ENCODE assay signal across 15 mouse cellular contexts in genomic region chr14:62376115-62376514, GRCm38 (mm10).
DNase-seq lines count a peak whose midpoint lies in the region; ATAC-seq and TF ChIP-seq lines count a peak whose summit lies in the region.
"Had no signal": no experiment of that assay in that cellular context is flagged by ENCODE, and none has a peak within 500 bp of the region (broad histone marks: within the 10 kb centered on the region; RNA-seq: fewer than 3 reads in every experiment).

No protein-coding gene starts in this region.

- no peaks in the 10 kb centered on the region for H3K79me2 ChIP-seq in heart, adult 2 months (replicated peaks; ENCODE audit: control insufficient read depth, insufficient read depth, low read length)

- peak; percentile 46 for DNase-seq in cerebellum, adult 9-10 months
- no peak for DNase-seq in cerebellum, adult 11 months
- no peak for DNase-seq in heart, adult 2 months
- no peak for DNase-seq in kidney, adult 11 months
- DNase-seq in retina, embryonic 14.5 days (ENCODE audit: low spot score): no peak
- DNase-seq: right cerebral cortex, postnatal 14 days; thymus, postnatal 36 days had no signal

- WGBS in heart, embryonic 12.5 days: 64% methylated on average over 2 of the region's 2 CpGs
- WGBS in heart, adult 2 months: 43% methylated on average over 2 of the region's 2 CpGs
- WGBS in kidney, embryonic 16.5 days: 68% methylated on average over 2 of the region's 2 CpGs
- WGBS in limb, embryonic 13.5 days: 75% methylated on average over 2 of the region's 2 CpGs

- TF ChIP-seq EP300 in heart, adult 2 months (IDR thresholded peaks at IDR 0.05; ENCODE audit: insufficient read depth, low read depth, low read length): no peak

- peak overlapping the region; percentile 76 for H3K27ac ChIP-seq in heart, embryonic 12.5 days (ENCODE audit: poor library complexity, severe bottlenecking)
- no peak overlapping the region for H3K27ac ChIP-seq in heart, adult 2 months
- peak overlapping the region; percentile 22; the same call in 1 of the 2 replicates for H3K27ac ChIP-seq in kidney, embryonic 16.5 days (ENCODE audit: low read length)
- H3K27ac ChIP-seq in limb, embryonic 13.5 days: peak overlapping the region; percentile 34; the same call in 1 of the 2 replicates
- H3K27ac ChIP-seq: hindbrain, embryonic 10.5 days; left cerebral cortex, adult 2 months; midbrain, embryonic 12.5 days; neural tube, embryonic 13.5 days had no signal

- intact Hi-C loops in heart, adult 2 months (cut with DNase I): no loop called here

- no peak overlapping the region for H3K4me3 ChIP-seq in heart, embryonic 12.5 days
- no peak overlapping the region for H3K4me3 ChIP-seq in heart, adult 2 months
- H3K4me3 ChIP-seq in kidney, embryonic 16.5 days (ENCODE audit: low read length): no peak overlapping the region
- no peak overlapping the region for H3K4me3 ChIP-seq in limb, embryonic 13.5 days
- H3K4me3 ChIP-seq: hindbrain, embryonic 10.5 days; left cerebral cortex, adult 2 months; midbrain, embryonic 12.5 days; neural tube, embryonic 13.5 days had no signal

- ATAC-seq in heart, embryonic 12.5 days (ENCODE audit: insufficient number of reproducible peaks, low FRiP score): peak; percentile 52; the same call in 1 of the 2 replicates
- ATAC-seq in kidney, embryonic 16.5 days (ENCODE audit: low FRiP score, low TSS enrichment): no peak
- ATAC-seq in limb, embryonic 13.5 days (ENCODE audit: low FRiP score, low read depth): no peak
- ATAC-seq: inflammation-experienced regulatory T-cells, adult 6 months had no signal

- 0 out of 2 replicates have a peak, but pooled peaks cover 10% of the 10 kb centered on the region for H3K9me3 ChIP-seq in heart, embryonic 12.5 days (replicated peaks)
- H3K9me3 ChIP-seq in kidney, embryonic 16.5 days (ENCODE audit: low read length): no peaks in the 10 kb centered on the region
- H3K9me3 ChIP-seq in limb, embryonic 13.5 days: no peaks in the 10 kb centered on the region
- H3K9me3 ChIP-seq: hindbrain, embryonic 10.5 days; midbrain, embryonic 12.5 days; neural tube, embryonic 13.5 days had no signal

- TF ChIP-seq POLR2A in heart, adult 2 months (IDR thresholded peaks at IDR 0.05; ENCODE audit: insufficient read depth, low read depth, low read length): no peak

- peaks cover 8% of the 10 kb centered on the region for H3K36me3 ChIP-seq in heart, embryonic 12.5 days
- peaks cover 2% of the 10 kb centered on the region; the same call in 1 of the 2 replicates for H3K36me3 ChIP-seq in heart, adult 2 months (ENCODE audit: control insufficient read depth, insufficient read depth, low read length)
- H3K36me3 ChIP-seq in kidney, embryonic 16.5 days (ENCODE audit: insufficient read depth, low read length): peaks cover 5% of the 10 kb centered on the region; the same call in 1 of the 2 replicates
- peaks cover 14% of the 10 kb centered on the region for H3K36me3 ChIP-seq in limb, embryonic 13.5 days

- no peaks in the 10 kb centered on the region for H3K27me3 ChIP-seq in heart, embryonic 12.5 days (replicated peaks)
- H3K27me3 ChIP-seq in heart, adult 2 months (ENCODE audit: control insufficient read depth, insufficient read depth, low read length): no peaks in the 10 kb centered on the region
- H3K27me3 ChIP-seq in kidney, embryonic 16.5 days (ENCODE audit: insufficient read depth, low read length): no peaks in the 10 kb centered on the region
- no peaks in the 10 kb centered on the region for H3K27me3 ChIP-seq in limb, embryonic 13.5 days
- H3K27me3 ChIP-seq: midbrain, embryonic 12.5 days; neural tube, embryonic 13.5 days had no signal

- no peak overlapping the region for H3K9ac ChIP-seq in heart, embryonic 12.5 days
- H3K9ac ChIP-seq in heart, adult 2 months (ENCODE audit: low read depth, low read length): no peak overlapping the region
- no peak overlapping the region for H3K9ac ChIP-seq in kidney, embryonic 16.5 days (replicated peaks; ENCODE audit: low read length)
- H3K9ac ChIP-seq in limb, embryonic 13.5 days: no peak overlapping the region
- H3K9ac ChIP-seq: midbrain, embryonic 12.5 days; neural tube, embryonic 13.5 days had no signal

- H3K4me1 ChIP-seq in heart, embryonic 12.5 days (replicated peaks): peaks cover 42% of the 10 kb centered on the region
- peaks cover 6% of the 10 kb centered on the region for H3K4me1 ChIP-seq in heart, adult 2 months (ENCODE audit: control insufficient read depth, insufficient read depth, low read length)
- peaks cover 34% of the 10 kb centered on the region for H3K4me1 ChIP-seq in kidney, embryonic 16.5 days (ENCODE audit: insufficient read depth, low read length)
- peaks cover 17% of the 10 kb centered on the region for H3K4me1 ChIP-seq in limb, embryonic 13.5 days
- H3K4me1 ChIP-seq: hindbrain, embryonic 10.5 days; midbrain, embryonic 12.5 days had no signal

- H3K4me2 ChIP-seq in heart, embryonic 12.5 days: no peak overlapping the region
- no peak overlapping the region for H3K4me2 ChIP-seq in kidney, embryonic 16.5 days (replicated peaks; ENCODE audit: low read depth, low read length)
- H3K4me2 ChIP-seq in limb, embryonic 13.5 days (replicated peaks): no peak overlapping the region
- H3K4me2 ChIP-seq: midbrain, embryonic 12.5 days; neural tube, embryonic 13.5 days had no signal

- no peak for TF ChIP-seq CTCF in heart, adult 2 months (IDR thresholded peaks at IDR 0.05)
